Mouse (Mus musculus) cortical plate, adult 2 months (tissue): ENCODE results near the gene Wdr63. TPM values are rescaled to one million over a fixed set of nuclear protein-coding genes. Genes with fewer than 3 reads are reported as not detected.

Source experiments
- H3K27ac ChIP-seq: fragments of 200-500 bp; 2 replicates; pipeline ENCODE4 v1.5.1; 2012; ENCODE audit warnings: low read length, control low read depth, inconsistent platforms; ENCODE audit not compliant: insufficient read depth
- H3K4me1 ChIP-seq: fragments of 200-500 bp; 2 replicates; pipeline ENCODE4 v1.6.1; 2011; ENCODE audit warnings: low read length; ENCODE audit not compliant: control insufficient read depth, insufficient read depth
- H3K4me3 ChIP-seq: fragments of 200-500 bp; 2 replicates; pipeline ENCODE4 v1.5.1; 2011; ENCODE audit warnings: mild to moderate bottlenecking, low read length, control low read depth; ENCODE audit not compliant: insufficient read depth
- CTCF ChIP-seq: fragments of 200-500 bp; IDR thresholded peaks from 2 replicates; pipeline ENCODE4 v1.5.1; 2011; ENCODE audit warnings: mild to moderate bottlenecking, control low read depth, low read length; ENCODE audit not compliant: insufficient read depth; ENCODE audit errors: extremely low read depth
- POLR2A ChIP-seq: fragments of 200-500 bp; IDR thresholded peaks from 2 replicates; pipeline ENCODE4 v1.6.1; 2011; ENCODE audit warnings: mild to moderate bottlenecking, low read length, control low read depth; ENCODE audit not compliant: insufficient read depth; ENCODE audit errors: extremely low read depth
- polyA plus RNA-seq: library from polyadenylated mRNA; depleted of rRNA; stranded (reverse); fragments of >200 nt; gene quantifications from 2 replicates; pipeline ENCODE4 v1.2.3, GENCODE M21; 2012

Gene Wdr63
- polyA plus RNA-seq, 1 experiment = 0.31 TPM

DNA sequence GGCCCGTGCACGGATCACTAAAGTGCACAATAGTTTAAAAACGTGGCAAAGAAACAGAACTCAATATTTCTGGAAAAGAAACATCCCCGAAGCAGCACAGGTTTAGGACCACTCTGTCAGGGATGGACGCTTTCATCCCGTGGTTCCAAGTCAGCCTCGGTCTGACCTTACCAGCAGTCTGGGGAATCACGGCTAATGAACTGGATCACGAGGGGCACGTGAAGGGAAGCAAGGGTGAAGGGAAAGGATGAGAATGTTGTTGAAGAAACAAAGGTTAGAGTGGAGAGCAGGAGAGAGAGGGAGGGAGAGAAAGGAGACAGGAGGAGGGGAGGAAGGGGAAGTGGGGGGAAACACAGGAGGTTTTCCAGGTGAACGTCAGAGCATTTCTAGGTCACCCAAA, 61.9 kb downstream of the Wdr63 start:
- TF ChIP-seq POLR2A (no peak), CTCF (no peak)
- Histone ChIP-seq H3K4me3 (no peak overlapping the region), H3K4me1 (no peaks in the 10 kb centered on the region), H3K27ac (no peak overlapping the region)

DNA sequence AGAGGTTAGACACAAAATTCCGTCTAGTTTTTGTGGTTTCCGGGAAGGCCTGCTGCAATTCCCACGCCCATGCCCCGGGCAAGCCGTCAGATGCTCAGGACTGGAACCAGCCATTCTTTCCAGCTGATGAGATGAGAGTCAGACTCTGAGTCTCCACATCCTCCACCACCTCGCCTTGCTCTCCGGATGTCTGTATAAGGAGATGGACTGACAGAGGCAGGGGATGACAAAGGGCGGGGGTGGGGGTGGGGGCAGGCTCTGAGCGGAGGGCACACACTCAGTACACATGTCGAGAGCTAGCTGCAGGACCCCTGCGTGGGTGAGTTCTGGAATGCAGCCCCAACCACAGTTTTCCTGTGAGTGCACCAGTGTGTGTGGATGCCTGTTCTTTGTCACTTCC, 63.0 kb downstream of the Wdr63 start:
- no peaks in the 10 kb centered on the region for H3K4me1 ChIP-seq
- TF ChIP-seq CTCF (no peak), POLR2A (no peak)
- H3K4me3 ChIP-seq = no peak overlapping the region
- H3K27ac ChIP-seq = no peak overlapping the region

DNA sequence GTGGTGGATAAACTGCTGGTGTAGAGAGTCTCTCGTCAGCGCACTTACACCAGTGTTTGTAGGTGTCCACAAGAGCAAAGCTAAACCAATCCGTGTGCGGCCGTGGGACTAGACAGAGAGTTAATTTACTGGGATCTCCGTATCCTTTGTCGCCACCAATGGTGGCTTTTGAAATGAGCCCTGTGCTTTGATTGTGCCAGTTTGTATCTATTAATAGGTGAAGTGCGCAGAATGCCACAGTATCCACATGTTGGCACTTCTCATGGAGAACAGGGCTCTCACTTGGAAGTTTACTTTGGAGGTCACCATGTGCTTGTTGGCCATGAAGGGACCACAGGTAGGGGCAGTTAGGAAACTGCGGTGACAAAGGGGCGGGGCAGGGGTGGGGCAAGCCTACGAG, 66.5 kb downstream of the Wdr63 start:
- no peaks in the 10 kb centered on the region for H3K4me1 ChIP-seq
- no peak overlapping the region for H3K27ac ChIP-seq
- no peak for TF ChIP-seq POLR2A
- TF ChIP-seq CTCF = no peak
- H3K4me3 ChIP-seq = no peak overlapping the region

DNA sequence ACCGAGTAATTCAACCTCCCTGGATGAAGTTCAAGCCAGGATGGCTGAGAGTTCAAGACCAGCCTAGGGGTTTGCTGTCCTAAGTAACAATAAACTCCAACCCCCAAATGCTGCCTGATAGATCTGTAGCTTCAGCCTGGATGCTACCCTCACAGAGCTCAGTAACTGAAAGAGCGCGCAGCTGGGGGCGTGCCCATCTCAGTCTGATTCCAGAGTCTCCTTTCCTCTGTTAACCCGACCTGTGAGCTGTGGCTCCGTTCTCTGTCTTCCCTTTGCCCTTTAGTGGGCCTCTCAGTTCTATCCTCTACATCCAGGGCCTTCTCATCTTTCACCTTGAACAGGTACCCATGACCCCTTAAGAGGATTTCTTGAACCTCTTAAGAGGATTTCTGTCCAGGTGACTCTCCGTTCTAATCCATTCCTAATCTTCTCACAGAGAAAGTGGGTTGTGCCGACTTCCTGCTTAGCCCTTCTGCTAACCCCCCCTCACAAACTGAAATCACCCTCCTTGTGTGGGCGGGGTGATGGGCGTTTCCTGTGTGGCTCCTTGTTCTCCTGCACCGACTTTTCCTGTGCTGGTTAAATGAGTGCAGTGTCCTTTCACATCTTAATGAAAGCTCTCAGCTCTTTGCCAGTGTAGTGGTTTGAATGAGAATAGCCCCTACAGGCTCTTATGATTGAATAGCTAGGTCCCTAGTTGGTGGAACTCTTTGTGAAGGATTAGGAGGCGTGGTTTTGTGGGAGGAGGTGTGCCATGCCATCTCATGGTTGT, 68.6 kb downstream of the Wdr63 start:
- no peaks in the 10 kb centered on the region for H3K4me1 ChIP-seq
- TF ChIP-seq POLR2A (no peak), CTCF (no peak)

DNA sequence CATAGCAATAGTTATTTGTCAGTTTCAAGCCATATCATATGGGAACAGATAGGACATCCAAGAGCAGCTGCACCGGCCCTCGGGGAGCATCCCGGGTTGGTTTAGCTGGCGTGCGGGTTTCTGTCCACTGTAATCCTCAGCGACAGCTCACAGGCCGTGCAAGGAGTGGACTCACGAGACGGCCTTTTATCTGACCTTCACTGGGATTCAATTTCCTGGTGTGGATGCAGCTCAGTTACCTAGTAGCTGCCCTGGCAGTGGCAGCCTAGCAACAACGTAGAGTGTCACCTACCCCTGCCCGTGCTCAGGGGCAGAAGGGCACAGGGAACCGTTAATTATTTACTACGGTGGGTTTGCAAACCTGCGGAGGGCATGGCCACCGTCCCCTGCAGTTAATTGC, 70.0 kb downstream of the Wdr63 start:
- no peak for TF ChIP-seq CTCF
- no peak for TF ChIP-seq POLR2A
- H3K4me1 ChIP-seq = no peaks in the 10 kb centered on the region
- no peak overlapping the region for H3K27ac ChIP-seq
- no peak overlapping the region for H3K4me3 ChIP-seq

More for the DNA sequence above, 68.6 kb downstream of the Wdr63 start:
- Histone ChIP-seq H3K4me3 (no peak overlapping the region), H3K27ac (no peak overlapping the region)

DNA sequence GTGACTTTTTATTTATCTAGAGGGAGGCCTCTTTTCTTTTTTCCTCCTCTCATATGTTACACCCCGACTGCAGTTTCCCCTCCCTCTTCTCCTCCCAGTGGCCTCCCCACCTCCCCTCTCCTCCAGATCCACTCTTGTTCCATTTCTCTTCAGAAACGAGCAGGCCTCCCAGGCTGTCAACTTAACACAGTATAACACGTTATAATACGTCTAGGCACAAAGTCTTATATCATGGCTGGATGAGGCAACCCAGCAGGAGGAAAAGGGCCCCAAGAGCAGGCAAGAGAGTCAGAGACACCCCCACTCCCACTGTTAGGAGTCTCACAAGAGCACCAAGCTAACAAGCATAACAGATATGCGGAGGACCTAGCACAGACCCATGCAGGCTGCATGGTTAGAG, 75.0 kb downstream of the Wdr63 start:
- Histone ChIP-seq H3K4me3 (no peak overlapping the region), H3K4me1 (no peaks in the 10 kb centered on the region), H3K27ac (no peak overlapping the region)
- TF ChIP-seq CTCF (no peak), POLR2A (no peak)

DNA sequence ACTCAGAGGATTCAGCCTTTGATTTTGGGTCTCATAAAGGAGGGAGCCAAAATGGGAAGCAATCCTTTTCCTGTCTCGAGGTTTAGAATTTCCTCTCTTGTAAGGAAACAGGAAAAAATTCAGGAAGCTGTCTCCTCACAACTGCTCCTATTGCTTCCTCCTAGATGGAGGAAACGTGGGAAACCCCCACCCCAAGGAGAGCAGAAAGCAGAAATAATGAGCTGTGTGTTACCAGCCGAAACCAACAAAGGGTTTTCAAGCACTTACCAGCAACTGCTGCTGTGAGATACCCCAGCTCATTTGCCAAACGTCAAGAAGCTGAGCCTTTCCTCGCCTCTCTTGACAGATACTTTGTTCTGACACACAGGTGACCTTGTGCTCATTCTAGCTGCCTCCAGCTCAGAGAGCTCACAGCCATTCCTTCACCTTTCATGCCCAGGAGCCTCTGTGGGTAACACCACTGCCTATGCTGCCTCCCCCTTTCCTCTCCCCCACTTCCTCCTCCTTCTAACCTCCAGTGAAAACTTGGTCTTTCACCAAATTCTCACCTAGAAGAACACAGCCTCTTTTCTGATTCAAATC, 77.6 kb downstream of the Wdr63 start:
- Histone ChIP-seq H3K4me3 (no peak overlapping the region), H3K4me1 (no peaks in the 10 kb centered on the region), H3K27ac (no peak overlapping the region)
- TF ChIP-seq CTCF (no peak), POLR2A (no peak)

DNA sequence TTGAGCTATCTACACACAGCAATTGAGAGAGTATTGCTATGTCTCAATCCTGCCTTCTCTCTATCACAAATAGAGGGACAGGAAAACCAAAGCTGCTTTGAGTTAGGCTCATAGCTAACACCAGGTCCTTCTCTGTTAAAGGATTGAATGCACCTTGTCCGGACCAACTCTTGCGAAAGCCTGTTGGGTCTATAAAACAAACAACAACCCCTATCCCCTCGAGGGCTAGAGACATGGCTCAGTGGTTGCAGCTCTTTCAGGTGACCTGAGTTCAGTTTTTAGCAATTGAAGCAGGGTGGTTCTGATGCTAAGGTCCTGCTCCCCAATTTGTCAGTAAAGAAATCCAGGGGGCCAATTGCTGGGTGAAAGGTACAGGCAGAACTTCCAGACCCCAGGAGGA, 78.7 kb downstream of the Wdr63 start:
- no peak overlapping the region for H3K4me3 ChIP-seq
- TF ChIP-seq POLR2A (no peak), CTCF (no peak)
- H3K27ac ChIP-seq = no peak overlapping the region
- no peaks in the 10 kb centered on the region for H3K4me1 ChIP-seq

DNA sequence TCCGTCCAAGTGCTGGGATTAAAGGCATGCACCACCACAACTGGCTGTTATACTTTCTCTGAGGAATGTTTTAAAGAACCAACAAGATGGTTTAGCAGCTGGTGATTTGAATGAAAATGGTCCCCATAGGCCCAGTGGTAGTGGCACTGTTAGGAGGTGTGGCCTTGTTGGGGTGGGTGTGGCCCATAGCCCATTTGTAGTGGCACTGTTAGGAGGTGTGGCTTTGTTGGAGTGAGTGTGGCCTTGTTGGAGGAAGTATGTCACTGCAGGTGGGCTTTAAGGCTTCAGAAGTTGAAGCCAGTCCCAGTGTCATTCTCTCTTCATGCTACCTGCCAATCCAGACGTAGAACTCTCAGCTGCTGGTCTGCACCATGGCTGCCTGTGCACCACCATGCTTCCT, 79.5 kb downstream of the Wdr63 start:
- TF ChIP-seq CTCF = no peak
- TF ChIP-seq POLR2A = no peak
- Histone ChIP-seq H3K27ac (no peak overlapping the region), H3K4me1 (no peaks in the 10 kb centered on the region), H3K4me3 (no peak overlapping the region)

DNA sequence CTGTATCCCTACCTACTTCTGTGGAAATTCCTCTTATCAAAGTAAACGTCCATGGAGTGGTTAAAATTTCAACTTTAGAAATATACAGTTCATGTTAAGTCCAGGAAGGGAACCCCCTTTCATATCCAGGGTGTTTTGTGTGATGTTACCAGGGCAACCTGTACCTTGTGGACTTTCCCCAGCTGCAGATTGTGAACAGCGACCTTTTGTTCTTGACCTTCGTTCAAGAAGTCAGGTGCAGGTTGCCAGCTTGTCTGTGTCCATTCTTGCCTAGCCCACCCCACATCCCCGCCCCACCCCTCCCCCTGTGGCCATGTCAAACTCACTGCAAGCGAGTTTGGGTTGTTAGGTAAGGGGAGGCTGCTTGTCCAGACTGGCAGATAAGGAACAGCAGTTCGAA, 80.8 kb downstream of the Wdr63 start:
- no peaks in the 10 kb centered on the region for H3K4me1 ChIP-seq
- H3K4me3 ChIP-seq = no peak overlapping the region
- H3K27ac ChIP-seq = no peak overlapping the region
- TF ChIP-seq CTCF (no peak), POLR2A (no peak)
